Mouse (Mus musculus) megakaryocyte-erythroid progenitor cell, adult 5-6 weeks (primary cell): Measurements from ENCODE around the gene Kcnn4. TPM values are rescaled to one million over a fixed set of nuclear protein-coding genes. Genes with fewer than 3 reads are reported as not detected.

ENCODE experiments used
- ATAC-seq: replicated peaks from 2 replicates; pipeline ENCODE4 v1.8.0; 2016; ENCODE audit warnings: mild to moderate bottlenecking, inconsistent platforms; ENCODE audit not compliant: severe bottlenecking, poor library complexity, low FRiP score, low TSS enrichment
- total RNA-seq, 2 experiments: library from RNA; stranded (forward) in 1 of 2; stranded (reverse) in 1 of 2; fragments of 200-1000, 215-1000 nt in 1 of 2; fragments of >200 nt in 1 of 2; fragmentation: Nextera tagmentation in 1 of 2; gene quantifications; 2 replicates each; pipeline ENCODE4 v1.2.3; 2014 to 2017

Kcnn4 gene
- total RNA-seq, 2 experiments from 2014 or later, result 120 to 155 TPM

GRCm38 (mm10) chr7:24415261-24415660 is 45.2 kb downstream of the Kcnn4 start:
- ATAC-seq, result no peak

- ATAC-seq, result no peak
Measured at GRCm38 (mm10) chr7:24419579-24419978, 49.5 kb downstream of the Kcnn4 start.

GRCm38 (mm10) chr7:24421648-24422047 is 51.6 kb downstream of the Kcnn4 start:
- ATAC-seq, result no peak

GRCm38 (mm10) chr7:24422251-24422650 is 52.2 kb downstream of the Kcnn4 start:
- ATAC-seq, result no peak

GRCm38 (mm10) chr7:24423107-24423763 is 53.2 kb downstream of the Kcnn4 start:
- no peak for ATAC-seq

GRCm38 (mm10) chr7:24423956-24424732 is 54.1 kb downstream of the Kcnn4 start:
- no peak for ATAC-seq

GRCm38 (mm10) chr7:24425919-24426318 is 55.9 kb downstream of the Kcnn4 start:
- no peak for ATAC-seq

GRCm38 (mm10) chr7:24427168-24427567 is 57.1 kb downstream of the Kcnn4 start:
- no peak for ATAC-seq

- ATAC-seq, result no peak
Measured at GRCm38 (mm10) chr7:24428725-24429124, 58.7 kb downstream of the Kcnn4 start.

GRCm38 (mm10) chr7:24429413-24430112 is 59.5 kb downstream of the Kcnn4 start:
- ATAC-seq, result no peak

GRCm38 (mm10) chr7:24430551-24431345 is 60.7 kb downstream of the Kcnn4 start:
- no peak for ATAC-seq

- no peak for ATAC-seq
Measured at GRCm38 (mm10) chr7:24431713-24432112, 61.6 kb downstream of the Kcnn4 start.

- ATAC-seq, result no peak
Measured at GRCm38 (mm10) chr7:24435305-24435704, 65.2 kb downstream of the Kcnn4 start.

Other genes with a start within 250 kb of the Kcnn4 start
- 8.0 and 8.2 TPM in 2 replicates for gene Zfp235, start 236.1 kb upstream of the Kcnn4 start, total RNA-seq (2014; fragmentation: Nextera tagmentation)
- 6.4 and 7.8 TPM in 2 replicates for gene Zfp235, start 236.1 kb upstream of the Kcnn4 start, total RNA-seq (2017)
- gene Zfp114, start 195.2 kb upstream of the Kcnn4 start, total RNA-seq (2014; fragmentation: Nextera tagmentation), result 1.5 and 2.2 TPM in 2 replicates
- gene Zfp114, start 195.2 kb upstream of the Kcnn4 start, total RNA-seq (2017), result 2.4 and 2.5 TPM in 2 replicates
- gene Zfp111, start 158.8 kb upstream of the Kcnn4 start, total RNA-seq (2014; fragmentation: Nextera tagmentation), result 1.0 and 4.6 TPM in 2 replicates
- gene Zfp111, start 158.8 kb upstream of the Kcnn4 start, total RNA-seq (2017), result 7.2 and 8.6 TPM in 2 replicates
- gene Zfp109, start 132.7 kb upstream of the Kcnn4 start, total RNA-seq (2014; fragmentation: Nextera tagmentation), result 2.3 and 6.2 TPM in 2 replicates
- gene Zfp109, start 132.7 kb upstream of the Kcnn4 start, total RNA-seq (2017), result 5.9 and 6.7 TPM in 2 replicates
- 0.67 and 1.8 TPM in 2 replicates for gene Zfp108, start 115.5 kb upstream of the Kcnn4 start, total RNA-seq (2014; fragmentation: Nextera tagmentation)
- gene Zfp108, start 115.5 kb upstream of the Kcnn4 start, total RNA-seq (2017), result 1.4 TPM in 1 of 2 replicates, not detected in the other
- gene Zfp93, start 99.8 kb upstream of the Kcnn4 start, total RNA-seq (2014; fragmentation: Nextera tagmentation), result 0.30 and 0.59 TPM in 2 replicates
- gene Zfp93, start 99.8 kb upstream of the Kcnn4 start, total RNA-seq (2017), result 0.23 and 2.0 TPM in 2 replicates
- gene Zfp61, start 69.0 kb upstream of the Kcnn4 start, total RNA-seq (2014; fragmentation: Nextera tagmentation), result 9.3 and 10.9 TPM in 2 replicates
- 16.0 and 47.7 TPM in 2 replicates for gene Zfp61, start 69.0 kb upstream of the Kcnn4 start, total RNA-seq (2017)
- 3.3 and 6.7 TPM in 2 replicates for gene Zfp94, start 53.6 kb upstream of the Kcnn4 start, total RNA-seq (2014; fragmentation: Nextera tagmentation)
- 3.0 and 4.4 TPM in 2 replicates for gene Zfp94, start 53.6 kb upstream of the Kcnn4 start, total RNA-seq (2017)
- not detected in 2 replicates for gene Tescl, start 36.3 kb upstream of the Kcnn4 start, total RNA-seq (2014; fragmentation: Nextera tagmentation)
- gene Tescl, start 36.3 kb upstream of the Kcnn4 start, total RNA-seq (2017), result not detected in 2 replicates
- not detected in 2 replicates for gene Lypd5, start 21.1 kb upstream of the Kcnn4 start, total RNA-seq (2014; fragmentation: Nextera tagmentation)
- not detected in 2 replicates for gene Lypd5, start 21.1 kb upstream of the Kcnn4 start, total RNA-seq (2017)
- gene Smg9, start 29.4 kb downstream of the Kcnn4 start, total RNA-seq (2014; fragmentation: Nextera tagmentation), result 32.7 and 41.2 TPM in 2 replicates
- 11.2 and 26.3 TPM in 2 replicates for gene Smg9, start 29.4 kb downstream of the Kcnn4 start, total RNA-seq (2017)
- not detected in 2 replicates for gene Irgc1, start 82.0 kb downstream of the Kcnn4 start, total RNA-seq (2014; fragmentation: Nextera tagmentation)
- gene Irgc1, start 82.0 kb downstream of the Kcnn4 start, total RNA-seq (2017), result not detected in 2 replicates
- 2.3 and 5.4 TPM in 2 replicates for gene Plaur, start 92.2 kb downstream of the Kcnn4 start, total RNA-seq (2014; fragmentation: Nextera tagmentation)
- 2.2 and 2.5 TPM in 2 replicates for gene Plaur, start 92.2 kb downstream of the Kcnn4 start, total RNA-seq (2017)
- gene Cadm4, start 111.8 kb downstream of the Kcnn4 start, total RNA-seq (2014; fragmentation: Nextera tagmentation), result 0.27 TPM in 1 of 2 replicates, not detected in the other
- not detected in 2 replicates for gene Cadm4, start 111.8 kb downstream of the Kcnn4 start, total RNA-seq (2017)
- gene Zfp428, start 136.7 kb downstream of the Kcnn4 start, total RNA-seq (2014; fragmentation: Nextera tagmentation), result 3.5 and 4.0 TPM in 2 replicates
- 3.1 and 9.7 TPM in 2 replicates for gene Zfp428, start 136.7 kb downstream of the Kcnn4 start, total RNA-seq (2017)
- not detected in 2 replicates for gene AC161166.1, start 142.2 kb downstream of the Kcnn4 start, total RNA-seq (2014; fragmentation: Nextera tagmentation)
- gene AC161166.1, start 142.2 kb downstream of the Kcnn4 start, total RNA-seq (2017), result not detected in 2 replicates
- 4.7 and 6.3 TPM in 2 replicates for gene Irgq, start 160.4 kb downstream of the Kcnn4 start, total RNA-seq (2014; fragmentation: Nextera tagmentation)
- 3.0 and 5.2 TPM in 2 replicates for gene Irgq, start 160.4 kb downstream of the Kcnn4 start, total RNA-seq (2017)
- not detected in 2 replicates for gene Pinlyp, start 175.9 kb downstream of the Kcnn4 start, total RNA-seq (2014; fragmentation: Nextera tagmentation)
- not detected in 2 replicates for gene Pinlyp, start 175.9 kb downstream of the Kcnn4 start, total RNA-seq (2017)
- 89.0 and 93.7 TPM in 2 replicates for gene Xrcc1, start 176.0 kb downstream of the Kcnn4 start, total RNA-seq (2014; fragmentation: Nextera tagmentation)
- gene Xrcc1, start 176.0 kb downstream of the Kcnn4 start, total RNA-seq (2017), result 20.7 and 36.6 TPM in 2 replicates
- gene Ethe1, start 217.3 kb downstream of the Kcnn4 start, total RNA-seq (2014; fragmentation: Nextera tagmentation), result 12.4 and 19.8 TPM in 2 replicates
- gene Ethe1, start 217.3 kb downstream of the Kcnn4 start, total RNA-seq (2017), result 8.3 and 11.4 TPM in 2 replicates
- 0.37 TPM in 1 of 2 replicates, not detected in the other for gene Zfp575, start 217.4 kb downstream of the Kcnn4 start, total RNA-seq (2014; fragmentation: Nextera tagmentation)
- not detected in 2 replicates for gene Zfp575, start 217.4 kb downstream of the Kcnn4 start, total RNA-seq (2017)
- gene Phldb3, start 240.5 kb downstream of the Kcnn4 start, total RNA-seq (2014; fragmentation: Nextera tagmentation), result 2.6 and 2.8 TPM in 2 replicates
- 6.8 and 9.7 TPM in 2 replicates for gene Phldb3, start 240.5 kb downstream of the Kcnn4 start, total RNA-seq (2017)